Mouse (Mus musculus) kidney, postnatal 0 days (tissue): ENCODE data around the gene Camkv. TPM values are rescaled to one million over a fixed set of nuclear protein-coding genes. Genes with fewer than 3 reads are reported as not detected.

Experiments
- ATAC-seq: fragments of 200-750 bp; cut with Nextera tagmentation; replicated peaks from 2 replicates; pipeline ENCODE4 v1.8.0; 2017; ENCODE audit warnings: low read depth, moderate number of reproducible peaks, moderate TSS enrichment, moderate library complexity; ENCODE audit not compliant: low FRiP score
- DNase-seq: peaks from one replicate; pipeline ENCODE4 v3.0.0-alpha.2; 2016; ENCODE audit warnings: low spot score
- H3K27ac ChIP-seq: fragments of 300-500 bp; sonication (generic); 2 replicates; pipeline ENCODE4 v1.5.1; 2014; ENCODE audit warnings: mild to moderate bottlenecking
- H3K27me3 ChIP-seq: fragments of 300-500 bp; sonication (generic); 2 replicates; pipeline ENCODE4 v1.6.1; 2014; ENCODE audit warnings: low read length, mixed read lengths; ENCODE audit not compliant: insufficient read depth
- H3K36me3 ChIP-seq: fragments of 300-500 bp; sonication (generic); 2 replicates; pipeline ENCODE4 v1.6.1; 2014; ENCODE audit warnings: low read length, mixed read lengths; ENCODE audit not compliant: insufficient read depth
- H3K4me1 ChIP-seq: fragments of 300-500 bp; sonication (generic); replicated peaks from 2 replicates; pipeline ENCODE4 v1.6.1; 2014; ENCODE audit warnings: antibody characterized with exemption, low read length, mixed read lengths; ENCODE audit not compliant: insufficient read depth
- H3K4me2 ChIP-seq: fragments of 300-500 bp; sonication (generic); 2 replicates; pipeline ENCODE4 v1.6.1; 2014; ENCODE audit warnings: mild to moderate bottlenecking, low read length, moderate library complexity, mixed read lengths
- H3K4me3 ChIP-seq: fragments of 300-500 bp; sonication (generic); replicated peaks from 2 replicates; pipeline ENCODE4 v1.5.1; 2014; ENCODE audit warnings: low read depth, low read length
- H3K9ac ChIP-seq: fragments of 300-500 bp; sonication (generic); 2 replicates; pipeline ENCODE4 v1.6.1; 2014; ENCODE audit warnings: low read depth, low read length
- H3K9me3 ChIP-seq: fragments of 300-500 bp; sonication (generic); replicated peaks from 2 replicates; pipeline ENCODE4 v1.6.1; 2016; ENCODE audit warnings: low read length, inconsistent platforms, mixed read lengths
- CTCF ChIP-seq: IDR thresholded peaks from 2 replicates; pipeline ENCODE4 v1.5.1; 2016; ENCODE audit warnings: antibody characterized with exemption, low read depth, mild to moderate bottlenecking, moderate library complexity
- WGBS: fragments of 180-500 bp; shearing (Covaris S2); extraction: QIAGEN DNeasy Blood & Tissue Kit; methylation state at CpG from one replicate; pipeline ENCODE4 v1.1.7; 2014; 5-methylcytosine and 5-hydroxymethylcytosine counted together
- polyA plus RNA-seq: library from polyadenylated mRNA; unstranded; fragments of >200 nt; fragmentation: Nextera tagmentation; extraction: Ambion mirVana; gene quantifications from 2 replicates; pipeline ENCODE4 v1.2.1, GENCODE M21; 2015

Camkv gene
- 0.95 and 1.3 TPM in 2 replicates for polyA plus RNA-seq

DNA sequence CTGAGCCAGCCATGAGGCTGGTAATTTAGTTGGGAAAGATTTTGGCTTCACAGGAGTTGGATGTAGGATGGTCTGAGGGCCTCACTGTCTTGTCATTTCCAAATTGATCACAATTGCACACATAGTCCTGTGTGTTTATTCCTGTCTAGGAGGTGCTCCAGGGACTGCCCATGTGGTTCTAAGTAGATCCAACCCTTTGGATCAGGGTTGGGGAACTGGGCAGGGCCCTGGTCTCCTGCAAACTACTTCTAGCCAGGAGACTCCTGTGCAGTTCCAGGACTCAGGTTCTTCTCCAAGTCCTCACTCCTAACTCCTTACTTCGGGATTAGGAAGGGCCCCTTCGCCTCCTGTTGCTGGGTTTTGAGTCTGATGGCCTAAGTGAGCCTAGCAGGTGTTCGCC lies at the start of gene Camkv:
Gene Camkv (plus strand): TSS at position 301 of the 400 bp plus-strand sequence.
- H3K27ac ChIP-seq, result no peak within 1 kb of the TSS
- peak; percentile 16; the same call in 1 of the 2 replicates for ATAC-seq

DNA sequence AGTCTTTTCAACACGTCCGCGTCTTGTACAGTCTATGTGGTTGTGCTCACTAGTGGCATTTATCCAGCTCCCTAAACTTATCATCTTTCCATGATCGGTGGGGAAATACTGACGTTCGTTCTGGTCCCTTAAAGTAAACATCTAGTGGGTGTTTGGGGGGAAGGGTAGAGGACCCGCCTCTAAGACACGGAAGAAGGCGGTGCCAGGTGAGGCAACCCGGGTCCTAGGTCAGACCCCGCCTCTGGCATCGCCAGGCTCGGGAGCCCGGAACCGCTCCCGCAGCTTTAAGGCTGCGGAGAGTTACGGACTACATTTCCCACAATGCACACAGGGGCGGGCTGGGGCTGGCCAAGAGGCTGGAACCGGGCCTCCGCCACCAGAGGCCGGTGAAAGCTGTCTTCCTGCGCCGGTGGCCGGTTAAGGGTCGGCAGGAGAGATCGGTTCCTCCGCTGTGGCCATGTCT lies 47.6 kb upstream of the Camkv start, which contains the start of gene Mon1a:
Gene Mon1a (plus strand): TSS at position 348 of the 463 bp plus-strand sequence.
- Histone ChIP-seq H3K9me3 (no peaks in the 10 kb centered on the region), H3K27me3 (no peaks in the 10 kb centered on the region), H3K9ac (peak within 1 kb of the TSS; percentile 70), H3K4me2 (peak within 1 kb of the TSS; percentile 90), H3K27ac (peak within 1 kb of the TSS; percentile 79), H3K36me3 (no peaks in the 10 kb centered on the region), H3K4me3 (peak within 1 kb of the TSS; percentile 73), H3K4me1 (no peaks in the 10 kb centered on the region)
- ATAC-seq (peak; percentile 95), DNase-seq (peak; percentile 86)
- no peak; the same call in 1 of the 2 replicates for TF ChIP-seq CTCF
- under 1% methylated on average over 28 of the region's 28 CpGs for WGBS

More for the DNA sequence above, at the start of gene Camkv:
- no peaks in the 10 kb centered on the region for H3K9me3 ChIP-seq
- DNase-seq, result no peak
- peak within 1 kb of the TSS; percentile 87 for H3K4me2 ChIP-seq
- peak within 1 kb of the TSS; percentile 38 for H3K4me3 ChIP-seq
- TF ChIP-seq CTCF, result no peak
- 13% methylated on average over 3 of the region's 3 CpGs for WGBS
- H3K36me3 ChIP-seq, result no peaks in the 10 kb centered on the region
- no peaks in the 10 kb centered on the region for H3K27me3 ChIP-seq
- peak within 1 kb of the TSS; percentile 53 for H3K9ac ChIP-seq
- 0 out of 2 replicates have a peak, but pooled peaks cover 10% of the 10 kb centered on the region for H3K4me1 ChIP-seq

DNA sequence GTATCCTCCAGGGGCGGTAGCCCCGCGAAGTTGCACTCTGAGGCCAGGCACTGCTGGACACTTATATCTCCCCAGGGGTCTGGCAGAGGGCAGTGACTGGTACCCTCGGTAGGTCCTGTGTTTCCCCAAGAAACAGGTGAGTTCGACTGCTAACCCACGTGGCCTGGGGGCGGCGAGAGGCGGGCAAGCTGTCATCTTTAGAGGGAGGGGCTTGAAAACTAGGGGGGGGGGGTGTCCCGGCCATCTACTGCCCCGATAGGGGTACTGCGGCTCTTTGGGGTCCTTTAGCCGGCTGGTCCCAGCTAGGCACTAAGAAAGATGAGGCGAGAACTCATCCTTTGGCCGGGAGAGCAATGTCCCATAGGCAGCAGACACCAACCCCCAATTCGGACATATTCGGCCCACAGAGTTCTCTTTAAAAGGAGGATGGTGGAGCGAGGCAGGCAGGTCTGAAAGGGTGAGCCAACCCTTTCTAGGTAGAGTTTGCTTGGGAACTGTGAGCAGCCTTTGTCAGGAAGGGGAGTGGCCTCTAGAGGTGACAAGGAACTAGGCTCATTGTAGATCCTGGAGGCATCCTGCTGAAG lies 47.1 kb upstream of the Camkv start:
- ATAC-seq (peak; percentile 63), DNase-seq (peak; percentile 57)
- Histone ChIP-seq H3K36me3 (no peaks in the 10 kb centered on the region), H3K4me3 (peak overlapping the region; percentile 73), H3K27ac (peak overlapping the region; percentile 79), H3K4me1 (no peaks in the 10 kb centered on the region), H3K27me3 (no peaks in the 10 kb centered on the region), H3K9me3 (no peaks in the 10 kb centered on the region), H3K9ac (peak overlapping the region; percentile 70), H3K4me2 (peak overlapping the region; percentile 90)
- no peak for TF ChIP-seq CTCF
- 2% methylated on average over 18 of the region's 18 CpGs for WGBS

DNA sequence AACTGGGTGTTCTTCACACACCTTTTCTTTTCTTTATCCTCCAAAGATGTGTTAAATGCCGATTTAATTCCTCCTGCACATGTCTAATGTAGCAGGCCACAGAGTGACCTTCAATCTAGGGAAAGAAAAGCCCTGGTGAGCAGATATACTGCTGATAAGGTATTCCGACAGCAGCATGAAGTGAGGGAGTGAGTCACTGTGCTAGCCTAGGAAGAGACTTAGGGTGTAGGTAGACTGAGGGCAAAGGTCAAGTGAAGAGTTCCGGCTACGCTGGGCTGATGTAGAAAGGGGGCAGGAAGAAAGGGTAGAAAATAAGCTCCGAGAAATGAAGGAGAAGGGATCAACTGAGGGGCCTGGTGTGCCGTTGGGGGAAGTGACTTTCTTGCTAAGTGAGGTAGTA lies 45.2 kb upstream of the Camkv start:
- no peak for TF ChIP-seq CTCF
- Histone ChIP-seq H3K4me3 (no peak overlapping the region), H3K9me3 (no peaks in the 10 kb centered on the region), H3K36me3 (no peaks in the 10 kb centered on the region), H3K9ac (no peak overlapping the region), H3K4me1 (no peaks in the 10 kb centered on the region), H3K4me2 (no peak overlapping the region), H3K27ac (no peak overlapping the region), H3K27me3 (no peaks in the 10 kb centered on the region)
- 92% methylated on average over 6 of the region's 6 CpGs for WGBS
- no peak for DNase-seq
- no peak for ATAC-seq

DNA sequence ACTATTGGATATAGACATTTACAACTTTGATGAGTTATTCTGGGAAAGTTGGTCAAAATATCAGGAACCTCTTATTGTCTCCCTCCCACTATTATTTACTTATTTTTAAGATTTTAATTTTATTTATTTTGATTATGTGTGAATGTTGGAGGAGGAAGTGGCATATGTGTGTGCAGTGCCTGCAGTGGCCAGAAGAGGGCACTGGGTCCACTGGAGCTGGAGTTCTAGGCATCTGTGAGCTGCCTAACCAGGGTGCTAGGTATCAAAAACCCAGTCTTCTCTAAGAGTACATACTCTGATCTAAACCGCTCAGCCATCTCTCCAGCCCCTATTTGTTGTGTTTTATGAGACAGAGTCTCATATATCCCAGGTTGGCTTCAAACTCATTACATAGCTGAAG lies 44.5 kb upstream of the Camkv start:
- DNase-seq, result no peak
- no peak for ATAC-seq
- H3K4me2 ChIP-seq, result no peak overlapping the region
- no peaks in the 10 kb centered on the region for H3K36me3 ChIP-seq
- H3K4me1 ChIP-seq, result no peaks in the 10 kb centered on the region
- H3K9ac ChIP-seq, result no peak overlapping the region
- H3K9me3 ChIP-seq, result no peaks in the 10 kb centered on the region
- WGBS, result 96% methylated on average over 1 of the region's 1 CpGs
- no peaks in the 10 kb centered on the region for H3K27me3 ChIP-seq
- TF ChIP-seq CTCF, result peak; percentile 56
- H3K27ac ChIP-seq, result no peak overlapping the region
- no peak overlapping the region for H3K4me3 ChIP-seq

DNA sequence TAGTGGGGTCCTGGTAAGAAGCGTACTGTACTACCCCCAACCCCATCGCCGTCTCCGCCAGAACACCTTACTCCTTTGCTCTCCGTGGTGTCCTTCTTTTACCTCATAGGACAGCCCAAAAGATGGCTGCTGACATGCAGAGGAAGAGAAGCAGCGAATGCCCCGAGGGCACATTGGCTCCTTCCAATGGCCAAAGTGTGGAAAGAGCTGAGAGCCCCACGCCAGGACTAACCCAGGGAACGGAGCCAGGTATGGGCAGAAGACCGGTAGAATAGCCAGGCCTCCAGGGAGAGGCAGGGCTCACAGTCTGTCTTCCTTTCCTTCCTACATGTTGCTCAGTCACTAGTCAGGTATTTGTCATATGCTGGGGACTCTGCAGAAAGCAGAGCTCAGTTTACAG lies 36.9 kb upstream of the Camkv start:
- no peak for ATAC-seq

More for the DNA sequence above, 36.9 kb upstream of the Camkv start:
- Histone ChIP-seq H3K4me3 (no peak overlapping the region), H3K9ac (no peak overlapping the region), H3K4me1 (no peaks in the 10 kb centered on the region; the same call in 1 of the 2 replicates), H3K27me3 (no peaks in the 10 kb centered on the region), H3K9me3 (no peaks in the 10 kb centered on the region), H3K36me3 (peaks cover 3% of the 10 kb centered on the region; the same call in 1 of the 2 replicates), H3K27ac (no peak overlapping the region), H3K4me2 (no peak overlapping the region)
- 90% methylated on average over 10 of the region's 10 CpGs for WGBS
- TF ChIP-seq CTCF, result no peak
- DNase-seq, result no peak
